Mouse (Mus musculus) cerebellum, adult 2 months (tissue): ENCODE results near the gene Dhx15.

Experiments
- CTCF ChIP-seq: fragments of 200-500 bp; IDR thresholded peaks from 2 replicates; pipeline ENCODE4 v1.5.1; 2011; ENCODE audit warnings: low read depth, mild to moderate bottlenecking, control low read depth, low read length, moderate library complexity, borderline replicate concordance; ENCODE audit not compliant: insufficient read depth
- POLR2A ChIP-seq: fragments of 200-500 bp; IDR thresholded peaks from 2 replicates; pipeline ENCODE4 v1.6.1; 2011; ENCODE audit warnings: low read length, control low read depth, borderline replicate concordance; ENCODE audit not compliant: insufficient read depth

DNA sequence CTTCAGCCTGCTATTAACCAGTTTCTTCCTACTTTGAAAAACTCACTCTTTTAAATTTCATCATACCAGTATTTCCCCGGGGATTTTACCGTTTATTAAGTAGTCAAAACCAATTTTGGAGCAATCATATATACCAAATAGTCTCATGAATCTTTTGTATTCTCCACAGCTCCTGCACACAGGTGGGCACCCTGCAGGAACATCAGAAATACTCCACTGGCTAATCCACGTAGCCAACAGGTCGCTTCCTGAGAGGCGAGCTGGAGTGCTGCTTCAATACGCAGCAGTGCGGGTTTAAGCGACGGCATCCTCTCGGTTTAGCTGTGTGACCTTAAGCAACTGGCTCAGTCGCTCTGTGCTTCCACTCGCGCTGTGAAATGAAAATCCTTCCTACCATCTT, 58.9 kb downstream of the Dhx15 start:
- TF ChIP-seq CTCF, result no peak
- no peak for TF ChIP-seq POLR2A
